Mouse (Mus musculus): ENCODE data around the gene Slc39a3. TPM values are rescaled to one million over a fixed set of nuclear protein-coding genes. Genes with fewer than 3 reads are reported as not detected.

Gene Slc39a3
- total RNA-seq, 2 experiments from 2014 or later: 57.3 to 66.0 TPM

DNA sequence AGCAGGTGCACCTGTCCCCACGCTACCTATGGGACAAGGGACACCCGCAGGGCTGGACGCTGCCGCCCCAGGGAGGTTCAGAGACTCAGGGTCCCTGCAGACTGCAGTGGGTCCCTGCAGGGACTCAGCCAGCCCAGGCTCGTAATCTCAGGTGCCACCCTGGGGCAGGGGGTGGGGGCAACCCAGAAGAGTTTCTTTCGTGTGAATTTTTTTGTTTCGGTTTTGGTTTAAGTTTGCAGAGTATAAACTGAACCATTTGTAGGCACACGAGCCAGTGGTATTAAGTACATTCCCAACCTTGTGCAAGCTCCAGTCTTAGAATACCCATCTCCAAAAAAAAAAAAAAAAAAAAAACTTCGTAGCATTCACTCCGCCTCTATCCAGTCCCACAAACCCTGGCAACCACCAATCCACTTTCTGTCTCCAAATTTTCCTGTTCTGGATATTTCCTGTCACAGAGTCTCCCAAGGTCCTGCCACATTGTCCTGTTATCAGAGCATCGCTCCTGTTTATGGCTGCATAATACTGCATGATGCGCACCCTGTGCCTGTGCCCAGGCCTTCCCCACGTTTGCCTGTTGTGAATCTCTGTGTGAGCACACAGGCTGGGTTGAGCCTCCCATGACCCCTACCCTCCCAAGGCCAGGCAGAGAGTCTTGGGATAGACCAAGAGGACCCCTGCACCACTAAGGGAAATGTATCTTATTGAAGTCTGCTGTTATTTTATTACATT is 51.1 kb downstream of the Slc39a3 start:
- DNase-seq (ENCODE audit: low spot score in 2 of 2): no peak

DNA sequence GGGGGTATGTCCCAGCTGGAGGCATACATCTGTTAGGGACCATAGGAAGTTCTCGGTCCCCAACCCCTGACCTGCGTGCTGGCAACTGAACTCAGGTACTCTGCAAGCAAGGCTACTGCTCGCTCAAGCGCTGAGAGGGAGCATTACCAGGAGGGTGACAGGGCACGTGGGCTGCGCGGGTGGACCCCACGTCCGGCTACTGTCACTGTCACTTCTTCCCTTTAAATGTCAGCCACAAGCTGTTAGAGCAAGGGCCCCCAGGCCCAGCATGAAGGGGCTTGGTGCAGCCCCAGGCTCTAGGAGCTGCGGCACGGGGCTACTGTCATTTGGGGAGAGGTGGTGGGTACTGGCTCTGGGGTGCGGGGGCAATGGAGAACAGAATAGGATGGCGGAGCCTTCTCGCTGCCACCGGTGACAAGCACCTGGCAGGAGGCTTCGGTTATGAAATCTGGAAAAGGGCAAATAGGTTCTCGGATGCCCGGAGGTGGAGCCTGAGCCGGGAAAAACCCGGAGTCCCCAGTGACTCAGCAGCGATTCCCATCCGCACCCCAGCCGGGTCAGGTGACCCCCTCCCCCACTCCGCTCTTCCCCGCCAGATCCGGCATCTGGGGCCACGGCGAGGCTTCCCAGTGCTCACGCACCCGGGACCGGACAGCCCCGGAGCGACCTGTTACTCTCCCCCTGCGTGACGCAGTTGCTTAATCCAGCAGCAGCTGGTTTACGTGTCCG is 51.8 kb downstream of the Slc39a3 start:
- no peak for DNase-seq (ENCODE audit: low spot score in 2 of 2)

DNA sequence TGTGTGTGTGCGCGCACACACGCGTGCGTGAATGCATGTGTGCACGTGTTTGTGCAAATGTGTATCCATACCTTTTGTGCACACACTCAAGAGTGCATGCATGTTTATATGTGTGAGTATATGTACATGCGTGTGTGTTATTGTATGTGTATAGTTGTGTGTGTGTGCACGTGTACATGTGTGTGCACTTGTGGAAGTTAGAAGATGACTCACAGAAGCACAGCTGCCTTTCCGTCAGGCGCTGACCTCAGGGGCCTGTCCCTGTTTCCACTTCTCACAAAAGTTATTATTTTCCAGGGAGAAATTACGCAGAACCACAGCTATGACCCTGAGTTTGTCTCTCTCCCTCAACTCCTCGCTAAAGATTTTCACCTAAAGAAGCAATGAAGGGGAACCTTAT is 53.0 kb downstream of the Slc39a3 start:
- DNase-seq (ENCODE audit: low spot score in 2 of 2): no peak

DNA sequence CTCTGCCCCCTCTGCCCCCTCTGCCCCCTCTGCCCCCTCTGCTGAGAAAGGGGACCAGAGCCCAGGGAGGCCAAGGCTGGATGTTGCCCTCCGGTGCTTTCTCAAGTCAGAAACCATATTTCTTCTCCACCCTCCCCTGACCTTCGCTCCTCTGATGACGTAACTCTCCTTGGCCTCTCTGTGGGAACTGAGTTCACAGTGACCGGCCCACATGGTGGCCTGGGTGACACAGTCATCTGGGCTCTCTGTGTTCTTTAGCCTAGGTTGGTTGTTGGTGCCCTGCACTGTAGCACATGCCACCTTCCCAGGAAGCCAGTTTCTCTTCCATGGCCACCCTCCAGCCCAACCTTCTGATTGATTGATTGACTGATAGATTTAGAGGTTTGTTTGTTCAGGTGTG is 54.8 kb downstream of the Slc39a3 start:
- no peak for DNase-seq (ENCODE audit: low spot score in 2 of 2)

DNA sequence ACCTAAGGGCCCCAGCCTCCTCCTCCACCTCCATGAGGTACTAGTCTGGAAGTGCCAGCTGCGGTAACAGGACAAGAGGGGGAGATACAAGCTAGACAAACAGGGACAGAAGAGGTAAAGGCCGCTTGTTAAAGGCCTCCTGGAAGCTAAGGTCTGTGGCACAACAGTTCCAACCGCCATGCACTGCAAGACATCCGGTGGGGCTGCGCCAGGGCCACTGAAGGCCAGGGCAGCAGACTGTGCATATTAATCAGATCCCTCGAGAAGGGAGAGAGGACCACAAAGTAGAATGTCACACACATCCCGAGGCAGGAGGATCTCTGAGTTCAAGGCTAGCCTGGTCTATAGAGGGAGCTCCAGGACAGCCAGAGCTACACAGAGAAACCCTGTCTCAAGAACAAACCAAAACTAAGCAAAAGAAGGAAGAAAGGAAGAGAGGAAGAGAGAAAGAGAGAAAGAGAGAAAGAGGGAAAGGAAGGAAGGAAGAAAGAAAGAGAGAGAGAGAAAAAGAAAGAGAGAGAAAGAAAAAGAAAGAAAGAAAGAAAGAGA is 55.6 kb downstream of the Slc39a3 start:
- no peak for DNase-seq (ENCODE audit: low spot score in 2 of 2)

Other genes starting within 250 kb of the Slc39a3 start
- 10 to 100 TPM; 42.9 to 45.3 TPM for gene Sf3a2, start 239.2 kb downstream of the Slc39a3 start, total RNA-seq (2021)
- gene Plekhj1, start 238.8 kb downstream of the Slc39a3 start, total RNA-seq (2021): 10 to 100 TPM; 61.9 to 72.8 TPM
- 1 to 10 TPM; 2.1 to 2.5 TPM for gene Amh, start 232.2 kb downstream of the Slc39a3 start, total RNA-seq (2021)
- gene Jsrp1, start 223.9 kb downstream of the Slc39a3 start, total RNA-seq (2021): 1 to 10 TPM; 1.4 TPM
- gene Oaz1, start 210.8 kb downstream of the Slc39a3 start, total RNA-seq (2021): 100 to 1,000 TPM; 399 to 419 TPM
- gene Lingo3, start 193.4 kb downstream of the Slc39a3 start, total RNA-seq (2021): 10 to 100 TPM; 20.4 to 25.9 TPM
- gene Lsm7, start 182.2 kb downstream of the Slc39a3 start, total RNA-seq (2021): 10 to 100 TPM; 52.3 to 54.0 TPM
- 10 to 100 TPM; 80.4 to 97.8 TPM for gene Sppl2b, start 182.2 kb downstream of the Slc39a3 start, total RNA-seq (2021)
- gene Tmprss9, start 165.6 kb downstream of the Slc39a3 start, total RNA-seq (2021): under 1 TPM; 0.11 to 0.16 TPM
- 100 to 1,000 TPM; 157 to 172 TPM for gene Timm13, start 136.5 kb downstream of the Slc39a3 start, total RNA-seq (2021)
- 10 to 100 TPM; 23.1 to 26.2 TPM for gene Lmnb2, start 119.2 kb downstream of the Slc39a3 start, total RNA-seq (2021)
- gene Gadd45b, start 107.4 kb downstream of the Slc39a3 start, total RNA-seq (2021): 10 to 100 TPM; 12.1 to 14.4 TPM
- gene Gng7, start 22.5 kb downstream of the Slc39a3 start, total RNA-seq (2021): 100 to 1,000 TPM; 145 to 156 TPM
- gene Diras1, start 11.8 kb downstream of the Slc39a3 start, total RNA-seq (2021): 100 to 1,000 TPM in 1 of 2 experiments, 10 to 100 TPM in 1; 92.4 to 110 TPM
- gene Sgta, start 22.8 kb upstream of the Slc39a3 start, total RNA-seq (2021): 100 to 1,000 TPM; 176 to 186 TPM
- 10 to 100 TPM; 56.3 to 57.6 TPM for gene Thop1, start 32.6 kb upstream of the Slc39a3 start, total RNA-seq (2021)
- gene Creb3l3, start 61.4 kb upstream of the Slc39a3 start, total RNA-seq (2021): under 1 TPM; 0.41 to 0.45 TPM
- gene Map2k2, start 68.5 kb upstream of the Slc39a3 start, total RNA-seq (2021): 100 to 1,000 TPM; 139 to 150 TPM
- 10 to 100 TPM; 38.4 to 45.2 TPM for gene Zbtb7a, start 97.8 kb upstream of the Slc39a3 start, total RNA-seq (2021)
- gene Pias4, start 130.5 kb upstream of the Slc39a3 start, total RNA-seq (2021): 10 to 100 TPM; 26.7 to 29.7 TPM
- 1,000 to 10,000 TPM; 1,075 to 1,131 TPM for gene Eef2, start 139.2 kb upstream of the Slc39a3 start, total RNA-seq (2021)
- gene Dapk3, start 145.6 kb upstream of the Slc39a3 start, total RNA-seq (2021): 10 to 100 TPM; 66.1 to 67.9 TPM
- not detected for gene 4930442H23Rik, start 146.4 kb upstream of the Slc39a3 start, total RNA-seq (2021)
- gene Nmrk2, start 164.6 kb upstream of the Slc39a3 start, total RNA-seq (2021): under 1 TPM in 1 of 2 experiments, not detected in 1; 0.18 TPM
- 100 to 1,000 TPM; 170 to 177 TPM for gene Atcay, start 193.4 kb upstream of the Slc39a3 start, total RNA-seq (2021)
- 10 to 100 TPM; 58.0 to 66.8 TPM for gene Zfr2, start 195.7 kb upstream of the Slc39a3 start, total RNA-seq (2021)
- 100 to 1,000 TPM; 222 to 266 TPM for gene Matk, start 215.5 kb upstream of the Slc39a3 start, total RNA-seq (2021)
- 10 to 100 TPM; 36.1 to 42.5 TPM for gene Mrpl54, start 229.5 kb upstream of the Slc39a3 start, total RNA-seq (2021)
- 10 to 100 TPM; 31.3 to 37.4 TPM for gene Apba3, start 229.5 kb upstream of the Slc39a3 start, total RNA-seq (2021)

All from layer of hippocampus, postnatal 10 days (tissue).